Mouse (Mus musculus) ES-Bruce4 (cell line): ENCODE measurements around the gene Cpd.

Experiments
- CTCF ChIP-seq: IDR thresholded peaks from one replicate; pipeline ENCODE4 v1.8.1; 2011; ENCODE audit warnings: low read depth, low read length
- EP300 ChIP-seq: IDR thresholded peaks from 2 replicates; pipeline ENCODE4 v1.6.1; 2011; ENCODE audit warnings: low read depth, low read length; ENCODE audit not compliant: insufficient read depth
- POLR2A ChIP-seq: IDR thresholded peaks from one replicate; pipeline ENCODE4 v1.8.1; 2011; ENCODE audit warnings: low read length; ENCODE audit not compliant: insufficient read depth

- no peak for TF ChIP-seq CTCF
- TF ChIP-seq EP300 = no peak
- TF ChIP-seq POLR2A = no peak
Measured at GRCm38 (mm10) chr11:76809450-76809849, 37.4 kb downstream of the Cpd start.
